Mouse (Mus musculus): ENCODE results near the gene Klk9. TPM values are rescaled to one million over a fixed set of nuclear protein-coding genes. Genes with fewer than 3 reads are reported as not detected.

Klk9 gene
- not detected for total RNA-seq (2023)

DNA sequence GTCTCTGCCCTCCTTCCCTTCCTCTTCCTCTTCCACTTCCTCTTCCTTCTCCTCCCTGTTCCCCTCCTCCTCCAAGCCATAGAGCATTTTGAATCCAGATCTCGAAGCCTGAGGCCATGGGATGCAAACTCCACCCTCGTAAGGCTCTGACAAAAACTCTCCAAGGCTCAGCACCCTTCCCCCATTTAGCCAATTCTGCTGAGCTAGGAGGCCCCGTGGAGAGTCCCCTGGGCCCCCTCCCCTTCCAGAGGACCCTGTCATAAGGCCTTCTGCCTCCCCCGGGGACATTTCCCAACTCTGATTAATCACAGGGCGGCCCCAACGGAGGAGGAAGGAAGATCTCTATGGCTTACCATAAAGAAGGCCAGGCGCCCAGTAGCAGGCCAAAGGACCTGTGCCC is at the start of gene Klk9:
Gene Klk9 (plus strand): TSS at position 301 of the 400 bp plus-strand sequence.

DNA sequence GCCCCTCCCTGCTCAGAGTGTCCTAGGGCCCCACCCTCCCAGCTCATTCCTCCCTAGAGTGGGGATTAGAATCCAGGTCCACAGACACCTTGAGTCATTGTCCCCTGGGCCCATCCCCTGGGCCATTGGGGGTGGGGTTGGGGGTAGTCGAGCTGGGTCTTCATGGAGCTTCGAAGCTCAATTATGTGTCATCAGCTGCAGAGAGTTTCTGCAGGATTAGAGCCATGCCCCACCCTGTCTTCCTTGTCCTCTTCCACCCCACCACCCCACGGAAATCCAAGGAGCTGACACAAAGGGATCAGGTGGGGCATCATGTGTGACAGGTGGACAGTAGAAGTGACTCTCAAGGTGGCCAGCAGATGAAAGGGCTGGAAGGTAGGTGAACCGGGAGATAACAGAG is 23.1 kb upstream of the Klk9 start, which contains the start of gene Klk12:
Gene Klk12 (plus strand): TSS at position 301 of the 400 bp plus-strand sequence.

DNA sequence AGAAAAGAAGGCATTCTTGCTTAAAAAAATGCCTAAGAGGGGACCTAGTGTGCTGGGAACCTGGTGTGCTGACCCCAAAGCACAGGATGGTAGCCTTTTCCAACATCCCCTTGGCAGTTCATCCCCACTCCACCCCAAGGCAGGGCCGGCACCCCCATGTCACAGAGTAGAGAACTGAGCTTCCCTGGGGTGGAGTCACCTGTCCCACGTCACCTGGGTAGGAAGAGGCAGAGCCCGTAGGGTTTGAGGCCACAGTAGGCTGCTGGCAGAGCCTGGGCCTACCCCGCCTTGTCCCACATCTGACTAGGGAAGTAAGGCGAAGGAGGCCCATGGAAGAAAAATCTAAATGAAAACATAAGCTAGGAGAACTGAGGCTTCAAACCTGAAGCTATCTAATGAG is 17.3 kb upstream of the Klk9 start, which contains the start of gene Klk11:
Gene Klk11 (plus strand): TSS at position 241 of the 400 bp plus-strand sequence.

DNA sequence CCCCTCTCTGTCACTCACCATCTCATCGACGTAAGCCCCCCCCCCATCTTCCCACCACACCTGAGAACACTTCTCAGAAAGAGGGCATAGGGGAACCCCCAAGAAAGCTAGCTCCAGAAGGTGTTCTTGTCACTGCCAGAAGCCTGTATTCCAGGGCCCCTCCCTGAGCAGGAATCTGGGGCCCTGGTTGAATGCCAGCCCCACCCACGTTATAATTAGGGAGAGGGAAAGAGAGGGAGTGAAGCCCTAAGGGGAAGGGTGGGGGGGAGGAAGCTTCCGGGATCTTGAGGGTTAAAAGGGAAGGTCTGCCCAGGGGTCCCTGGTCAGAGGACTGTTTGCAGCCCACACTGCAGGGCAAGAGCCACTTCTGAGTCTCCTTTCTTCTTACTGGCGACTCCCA is 10.9 kb upstream of the Klk9 start, which contains the start of gene Klk10:
Gene Klk10 (plus strand): TSS at position 290 of the 400 bp plus-strand sequence.

DNA sequence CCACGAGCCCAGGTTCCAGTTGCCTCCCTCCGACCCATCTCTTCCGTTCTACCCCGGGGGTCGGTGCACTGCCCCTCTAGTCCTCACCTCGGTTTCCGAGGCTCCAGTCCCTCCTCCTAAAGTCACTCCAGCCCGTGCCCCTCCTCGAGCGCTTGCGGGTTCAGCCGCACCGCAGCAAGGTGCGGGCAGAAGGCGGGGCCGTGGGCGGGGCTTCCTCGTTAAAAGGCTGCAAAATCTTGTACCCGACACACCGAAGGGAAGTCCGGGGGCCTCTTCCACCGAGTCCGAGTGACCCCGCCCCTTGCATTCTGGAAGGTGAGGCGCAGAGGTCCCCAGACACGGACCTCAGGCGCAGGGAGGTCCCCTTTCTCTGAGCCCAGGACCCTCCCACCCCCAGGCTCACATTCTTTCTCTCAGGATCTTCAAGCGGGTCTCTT is 5.7 kb downstream of the Klk9 start, which contains the start of gene Klk8:
Gene Klk8 (plus strand): TSS at position 245 of the 437 bp plus-strand sequence.

DNA sequence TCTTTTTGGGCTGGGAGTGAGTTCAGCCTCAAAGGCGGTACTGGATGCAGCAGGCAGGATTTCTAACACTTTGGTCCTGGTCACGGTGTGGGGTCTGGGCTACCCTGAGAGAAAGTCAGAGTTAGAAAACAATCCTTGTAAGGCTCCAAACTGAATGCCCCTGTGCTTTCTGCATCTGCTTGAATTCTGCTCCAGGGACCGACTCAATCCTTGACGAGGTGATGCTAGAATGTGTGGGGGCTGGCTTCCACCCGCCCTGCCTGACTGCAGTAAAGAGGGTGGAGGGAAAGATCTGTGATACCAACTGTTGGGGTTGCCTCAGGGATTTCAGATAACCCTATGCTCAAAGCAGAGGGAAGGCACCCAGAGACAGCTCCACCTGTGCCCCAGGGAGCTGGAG is 19.3 kb downstream of the Klk9 start, which contains the start of gene Klk7:
Gene Klk7 (plus strand): TSS at position 301 of the 400 bp plus-strand sequence.

DNA sequence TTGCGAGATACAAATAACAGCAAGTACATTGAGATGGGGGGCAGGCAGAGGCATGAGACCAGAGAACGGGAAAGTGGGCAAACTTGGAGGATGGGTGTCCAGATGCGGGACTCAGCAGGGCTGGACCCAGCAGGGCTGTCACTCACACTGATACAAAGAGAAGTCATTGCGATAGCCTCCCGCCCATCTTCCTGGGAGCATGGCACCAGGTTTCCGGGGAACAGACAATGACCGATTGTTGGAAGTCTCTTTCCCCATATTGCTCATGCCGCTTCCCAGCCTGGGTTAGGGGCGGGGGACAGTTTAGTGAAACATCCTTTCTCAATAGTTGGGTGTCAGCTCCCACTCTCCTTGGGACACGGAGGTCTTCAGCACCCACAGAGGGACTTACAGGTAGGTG is 32.5 kb downstream of the Klk9 start, which contains the start of gene Klk6:
Gene Klk6 (plus strand): TSS at position 301 of the 400 bp plus-strand sequence.

DNA sequence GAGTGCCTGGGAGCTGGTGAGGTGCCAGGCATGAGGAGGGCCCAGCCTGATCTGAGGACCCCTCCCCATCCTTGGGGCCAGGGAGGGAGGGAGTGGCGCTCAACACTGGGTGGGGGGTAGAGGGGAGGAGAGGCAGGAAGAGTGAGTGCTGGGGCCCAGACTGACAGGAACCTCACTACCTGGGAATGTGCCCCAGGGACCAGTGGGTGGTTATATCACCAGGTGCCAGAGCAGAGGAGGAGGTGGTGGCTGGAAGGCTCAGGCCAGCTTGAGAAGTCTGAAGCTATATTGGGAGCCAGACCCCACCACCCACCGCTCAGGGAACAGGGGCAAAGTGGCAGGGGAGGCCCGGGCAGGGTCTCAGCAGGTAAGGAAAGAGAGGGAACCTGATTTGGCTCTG is 50.0 kb downstream of the Klk9 start, which contains the start of gene Klk5:
Gene Klk5 (plus strand): TSS at position 271 of the 400 bp plus-strand sequence.

Other genes starting within 250 kb of the Klk9 start
- gene Cd33, start 247.5 kb upstream of the Klk9 start, total RNA-seq (2023) = 100 to 1,000 TPM; 465 to 478 TPM
- gene Zfp658, start 229.6 kb upstream of the Klk9 start, total RNA-seq (2023) = 1 to 10 TPM; 2.5 to 3.0 TPM
- 10 to 100 TPM; 10.9 to 12.6 TPM for gene Zfp719, start 212.3 kb upstream of the Klk9 start, total RNA-seq (2023)
- gene Zfp819, start 184.7 kb upstream of the Klk9 start, total RNA-seq (2023) = under 1 TPM; 0.62 to 0.78 TPM
- not detected for gene Ceacam18, start 157.2 kb upstream of the Klk9 start, total RNA-seq (2023)
- 100 to 1,000 TPM; 152 to 169 TPM for gene Siglece, start 131.7 kb upstream of the Klk9 start, total RNA-seq (2023)
- gene Ctu1, start 119.9 kb upstream of the Klk9 start, total RNA-seq (2023) = 1 to 10 TPM; 2.7 to 4.6 TPM
- not detected for gene Klk14, start 101.5 kb upstream of the Klk9 start, total RNA-seq (2023)
- gene Klk13, start 79.3 kb upstream of the Klk9 start, total RNA-seq (2023) = not detected
- gene Klk12, start 23.0 kb upstream of the Klk9 start, total RNA-seq (2023) = not detected
- gene Klk11, start 17.3 kb upstream of the Klk9 start, total RNA-seq (2023) = not detected
- not detected for gene Klk10, start 10.9 kb upstream of the Klk9 start, total RNA-seq (2023)
- 1 to 10 TPM; 2.1 to 4.1 TPM for gene Klk8, start 5.7 kb downstream of the Klk9 start, total RNA-seq (2023)
- not detected for gene Klk7, start 19.4 kb downstream of the Klk9 start, total RNA-seq (2023)
- gene Klk6, start 32.6 kb downstream of the Klk9 start, total RNA-seq (2023) = not detected
- not detected for gene Klk5, start 50.1 kb downstream of the Klk9 start, total RNA-seq (2023)
- gene Klk4, start 89.3 kb downstream of the Klk9 start, total RNA-seq (2023) = not detected
- not detected for gene Klk15, start 141.8 kb downstream of the Klk9 start, total RNA-seq (2023)
- not detected for gene Klk1b8, start 158.8 kb downstream of the Klk9 start, total RNA-seq (2023)
- gene Klk1b1, start 174.9 kb downstream of the Klk9 start, total RNA-seq (2023) = not detected
- gene Klk1b9, start 184.2 kb downstream of the Klk9 start, total RNA-seq (2023) = not detected
- gene Klk1b11, start 204.0 kb downstream of the Klk9 start, total RNA-seq (2023) = not detected
- not detected for gene Klk1b26, start 220.3 kb downstream of the Klk9 start, total RNA-seq (2023)

All from neutrophil, adult 59 days (primary cell).